Mouse (Mus musculus): ENCODE measurements at regions not wholly inside any gene's neighbourhood (a gene's known extent, or its start where the extent isn't known, plus 50 kb on each side); places are given as distances from the start of the nearest gene placed in this dataset.

DNA sequence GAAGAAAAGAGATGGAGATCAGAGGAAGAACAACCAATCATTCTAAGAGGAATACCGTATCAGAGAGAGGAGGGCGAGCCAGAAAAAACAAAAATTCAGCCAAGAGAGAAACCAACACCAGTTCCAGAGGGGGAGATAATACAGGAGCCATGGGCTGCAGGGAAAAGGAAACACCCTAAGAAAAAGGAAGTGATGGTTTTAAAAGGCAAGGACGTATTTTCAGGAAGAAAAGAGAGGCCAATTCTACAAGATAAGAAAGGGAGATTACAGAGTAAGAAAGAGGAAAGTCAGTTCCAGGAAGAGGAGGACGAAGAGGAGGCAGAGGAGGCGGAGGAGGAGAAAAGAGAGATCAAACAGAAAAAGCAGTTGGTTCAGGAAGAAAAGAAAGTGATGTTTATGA, 59.7 kb upstream of the Sipa1l3 start:
- TF ChIP-seq E2F4 (IDR thresholded peaks at IDR 0.05; ENCODE audit: borderline replicate concordance, low read depth, low read length) (no peak), POLR2A (IDR thresholded peaks at IDR 0.05; ENCODE audit: control insufficient read depth in 1 of 2, insufficient read depth in 1 of 2, low read depth in 1 of 2, low read length in 2 of 2, poor library complexity in 1 of 2) (no peak), RCOR1 (IDR thresholded peaks at IDR 0.05; ENCODE audit: low read depth, low read length) (peak; percentile 56), MEF2A (IDR thresholded peaks at IDR 0.05; ENCODE audit: extremely low read depth, insufficient replicate concordance, low read depth, low read length, poor library complexity, severe bottlenecking) (no peak), CTCF (IDR thresholded peaks at IDR 0.05 in 2 of 3, conservative IDR thresholded peaks at IDR 0.05 in 1 of 3; ENCODE audit: control insufficient read depth in 1 of 3, insufficient read depth in 1 of 3, low read depth in 2 of 3, low read length in 3 of 3, poor library complexity in 1 of 3, severe bottlenecking in 1 of 3) (no peak), MYB (IDR thresholded peaks at IDR 0.05; ENCODE audit: low read depth, low read length) (no peak), USF1 (IDR thresholded peaks at IDR 0.05; ENCODE audit: low read depth, low read length) (no peak), RAD21 (IDR thresholded peaks at IDR 0.05; ENCODE audit: low read depth, low read length) (no peak), BHLHE40 (IDR thresholded peaks at IDR 0.05; ENCODE audit: borderline replicate concordance, low read depth, low read length) (no peak), MAFK (IDR thresholded peaks at IDR 0.05; ENCODE audit: borderline replicate concordance, low read depth, low read length) (no peak), NRF1 (IDR thresholded peaks at IDR 0.05; ENCODE audit: insufficient read depth, low read depth, low read length, poor library complexity, severe bottlenecking) (no peak), EP300 (IDR thresholded peaks at IDR 0.05; ENCODE audit: low read depth in 1 of 2, low read length in 2 of 2) (peak; percentile 37 to 54; a peak in 3 of 4 replicates), CHD2 (IDR thresholded peaks at IDR 0.05; ENCODE audit: low read length) (no peak), JUND (IDR thresholded peaks at IDR 0.05; ENCODE audit: low read depth, low read length) (no peak)
